Mouse (Mus musculus): ENCODE measurements at regions not wholly inside any gene's neighbourhood (a gene's known extent, or its start where the extent isn't known, plus 50 kb on each side); places are given as distances from the start of the nearest gene placed in this dataset.

DNA sequence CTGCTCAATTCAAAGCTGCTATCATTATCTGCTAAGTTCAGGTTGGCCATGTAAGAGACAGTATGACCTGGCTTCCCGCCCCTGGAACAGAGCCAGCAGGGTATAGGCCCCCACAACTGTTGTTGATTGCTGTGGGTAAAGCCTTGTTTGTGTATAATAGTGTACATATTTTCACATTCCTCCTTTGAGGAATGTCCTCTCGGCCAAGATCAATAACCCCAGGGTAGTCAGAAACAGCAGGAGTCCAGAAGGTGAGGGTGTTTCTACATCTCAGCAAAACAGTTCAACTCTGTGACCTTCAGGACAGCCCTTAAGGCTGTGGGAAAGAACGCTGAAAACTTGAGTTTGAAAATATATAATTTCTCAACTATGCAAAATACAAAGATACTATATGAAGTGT is 155.1 kb upstream of the Med13l start:
- TF ChIP-seq POLR2A (IDR thresholded peaks at IDR 0.05; ENCODE audit: low read depth, low read length) (no peak), CTCF (IDR thresholded peaks at IDR 0.05; ENCODE audit: borderline replicate concordance, insufficient read depth, low read length) (no peak)
